Mouse (Mus musculus) cerebellum, adult 2 months (tissue): ENCODE results near the gene Syne2. TPM values are rescaled to one million over a fixed set of nuclear protein-coding genes. Genes with fewer than 3 reads are reported as not detected.

Source experiments
- DNase-seq, 2 experiments: peaks; one replicate each; pipeline ENCODE4 v3.0.0; 2021
- H3K27ac ChIP-seq: fragments of 200-500 bp; 2 replicates; pipeline ENCODE4 v1.5.1; 2012; ENCODE audit warnings: low read length, control low read depth, inconsistent platforms; ENCODE audit not compliant: insufficient read depth
- H3K27me3 ChIP-seq: fragments of 200-500 bp; 2 replicates; pipeline ENCODE4 v1.6.1; 2012; ENCODE audit warnings: inconsistent platforms, mild to moderate bottlenecking, low read length, moderate library complexity; ENCODE audit not compliant: control insufficient read depth, insufficient read depth
- H3K4me1 ChIP-seq: fragments of 200-500 bp; 2 replicates; pipeline ENCODE4 v1.6.1; 2011; ENCODE audit warnings: low read length; ENCODE audit not compliant: control insufficient read depth, insufficient read depth
- H3K4me3 ChIP-seq: fragments of 200-500 bp; replicated peaks from 2 replicates; pipeline ENCODE3; 2011; ENCODE audit warnings: mild to moderate bottlenecking, low read depth, low read length, control low read depth; ENCODE audit not compliant: insufficient read depth
- CTCF ChIP-seq: fragments of 200-500 bp; IDR thresholded peaks from 2 replicates; pipeline ENCODE4 v1.5.1; 2011; ENCODE audit warnings: low read depth, mild to moderate bottlenecking, control low read depth, low read length, moderate library complexity, borderline replicate concordance; ENCODE audit not compliant: insufficient read depth
- POLR2A ChIP-seq: fragments of 200-500 bp; IDR thresholded peaks from 2 replicates; pipeline ENCODE4 v1.6.1; 2011; ENCODE audit warnings: low read length, control low read depth, borderline replicate concordance; ENCODE audit not compliant: insufficient read depth
- WGBS: fragments of 180-500 bp; shearing (Covaris S2); methylation state at CpG from one replicate; pipeline ENCODE4 v1.1.7; 2018; 5-methylcytosine and 5-hydroxymethylcytosine counted together
- polyA plus RNA-seq: library from polyadenylated mRNA; depleted of rRNA; stranded (reverse); fragments of >200 nt; gene quantifications from 2 replicates; pipeline ENCODE4 v1.2.3, GENCODE M21; 2012

Syne2 gene
- polyA plus RNA-seq, 1 experiment, result 39.3 TPM

GRCm38 (mm10) chr12:75833149-75833959 lies 15.4 kb downstream of the Syne2 start:
- DNase-seq, result no peak
- Histone ChIP-seq H3K27me3 (no peaks in the 10 kb centered on the region), H3K27ac (no peak overlapping the region), H3K4me3 (no peak overlapping the region), H3K4me1 (no peaks in the 10 kb centered on the region; the same call in 1 of the 2 replicates)
- 73% methylated on average over 12 of the region's 12 CpGs for WGBS
- TF ChIP-seq CTCF, result no peak
- TF ChIP-seq POLR2A, result no peak

GRCm38 (mm10) chr12:75833960-75834729 lies 16.2 kb downstream of the Syne2 start:
- Histone ChIP-seq H3K27ac (no peak overlapping the region), H3K27me3 (no peaks in the 10 kb centered on the region), H3K4me3 (no peak overlapping the region), H3K4me1 (no peaks in the 10 kb centered on the region; the same call in 1 of the 2 replicates)
- no peak for DNase-seq
- no peak for TF ChIP-seq POLR2A
- no peak for TF ChIP-seq CTCF
- WGBS, result 90% methylated on average over 14 of the region's 14 CpGs

- H3K27ac ChIP-seq, result no peak overlapping the region; the same call in 1 of the 2 replicates
- no peak for TF ChIP-seq CTCF
- no peak overlapping the region for H3K4me3 ChIP-seq
- WGBS, result 47% methylated on average over 11 of the region's 11 CpGs
- peaks cover 4% of the 10 kb centered on the region; the same call in 1 of the 2 replicates for H3K4me1 ChIP-seq
- DNase-seq, result no peak
- H3K27me3 ChIP-seq, result no peaks in the 10 kb centered on the region
Observed at GRCm38 (mm10) chr12:75836524-75836962, 18.6 kb downstream of the Syne2 start.

GRCm38 (mm10) chr12:75837462-75837861 lies 19.5 kb downstream of the Syne2 start:
- H3K27ac ChIP-seq, result no peak overlapping the region
- H3K27me3 ChIP-seq, result no peaks in the 10 kb centered on the region
- DNase-seq, result no peak
- TF ChIP-seq POLR2A, result no peak
- WGBS, result 97% methylated on average over 4 of the region's 4 CpGs
- no peak overlapping the region for H3K4me3 ChIP-seq
- H3K4me1 ChIP-seq, result peaks cover 4% of the 10 kb centered on the region; the same call in 1 of the 2 replicates

- H3K27ac ChIP-seq, result no peak overlapping the region
- no peak for DNase-seq
- TF ChIP-seq CTCF (no peak), POLR2A (no peak)
- 49% methylated on average over 11 of the region's 11 CpGs for WGBS
- H3K4me3 ChIP-seq, result no peak overlapping the region
- peaks cover 4% of the 10 kb centered on the region; the same call in 1 of the 2 replicates for H3K4me1 ChIP-seq
- H3K27me3 ChIP-seq, result no peaks in the 10 kb centered on the region
Observed at GRCm38 (mm10) chr12:75839083-75839736, 21.3 kb downstream of the Syne2 start.

GRCm38 (mm10) chr12:75841183-75841582 lies 23.2 kb downstream of the Syne2 start:
- DNase-seq, result no peak
- WGBS, result 91% methylated on average over 7 of the region's 7 CpGs
- H3K4me1 ChIP-seq, result peaks cover 4% of the 10 kb centered on the region; the same call in 1 of the 2 replicates
- no peak for TF ChIP-seq CTCF
- TF ChIP-seq POLR2A, result no peak
- H3K27ac ChIP-seq, result no peak overlapping the region
- no peaks in the 10 kb centered on the region for H3K27me3 ChIP-seq
- H3K4me3 ChIP-seq, result no peak overlapping the region

GRCm38 (mm10) chr12:75844311-75844710 lies 26.4 kb downstream of the Syne2 start:
- no peak overlapping the region for H3K4me3 ChIP-seq
- H3K27me3 ChIP-seq, result no peaks in the 10 kb centered on the region
- H3K4me1 ChIP-seq, result peaks cover 4% of the 10 kb centered on the region; the same call in 1 of the 2 replicates
- no peak overlapping the region for H3K27ac ChIP-seq
- 83% methylated on average over 4 of the region's 4 CpGs for WGBS
- DNase-seq, result no peak
- TF ChIP-seq CTCF, result no peak
- TF ChIP-seq POLR2A, result no peak

GRCm38 (mm10) chr12:75845070-75845469 lies 27.1 kb downstream of the Syne2 start:
- 75% methylated on average over 9 of the region's 9 CpGs for WGBS
- no peaks in the 10 kb centered on the region for H3K4me1 ChIP-seq
- no peak overlapping the region for H3K27ac ChIP-seq
- no peak for DNase-seq
- TF ChIP-seq POLR2A (no peak), CTCF (no peak)
- H3K27me3 ChIP-seq, result no peaks in the 10 kb centered on the region
- H3K4me3 ChIP-seq, result no peak overlapping the region
